Mouse (Mus musculus) CD4-positive, CD25-positive, alpha-beta regulatory T cell, adult 2 months (primary cell): ENCODE data around the gene Mrgpre.

Source experiments
- DNase-seq: peaks from one replicate; pipeline ENCODE4 v3.0.0-alpha.2; 2012; ENCODE audit warnings: low read depth, low spot score

The Mrgpre gene

DNA sequence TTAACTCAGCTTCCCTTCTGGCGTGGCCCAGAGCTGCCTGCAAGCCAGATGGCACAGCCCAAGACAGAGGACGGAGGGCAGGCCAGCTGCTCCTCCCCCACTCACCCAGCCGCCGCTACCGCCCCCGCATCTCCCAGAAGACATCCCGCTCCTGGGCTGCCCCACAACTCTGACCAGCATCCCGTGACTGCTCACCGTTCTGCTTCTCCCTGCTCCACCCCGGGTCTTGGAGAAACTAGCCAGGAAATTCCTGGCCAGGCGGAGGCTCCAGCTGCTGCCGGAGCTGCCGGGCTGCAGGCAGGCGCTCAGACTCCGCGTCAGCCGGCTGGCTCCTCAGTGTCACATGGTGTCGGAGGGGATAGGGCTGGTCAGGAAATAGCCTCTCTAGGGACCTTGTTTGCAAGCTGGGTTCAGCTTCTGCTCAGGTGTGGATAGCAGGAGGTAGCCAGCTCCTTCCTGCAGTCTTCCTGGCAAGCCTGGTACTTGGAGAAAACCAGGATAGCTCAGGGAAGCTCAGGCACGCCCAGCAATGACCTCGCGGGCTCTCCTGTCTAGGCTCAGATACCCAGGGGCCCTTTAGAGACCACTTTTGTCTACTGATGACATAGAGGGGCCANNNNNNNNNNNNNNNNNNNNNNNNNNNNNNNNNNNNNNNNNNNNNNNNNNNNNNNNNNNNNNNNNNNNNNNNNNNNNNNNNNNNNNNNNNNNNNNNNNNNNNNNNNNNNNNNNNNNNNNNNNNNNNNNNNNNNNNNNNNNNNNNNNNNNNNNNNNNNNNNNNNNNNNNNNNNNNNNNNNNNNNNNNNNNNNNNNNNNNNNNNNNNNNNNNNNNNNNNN, at the start of gene Mrgpre:
Gene Mrgpre, minus strand, starts transcription at position 505 of the 834 bp plus-strand sequence.
- peak; percentile 60 for DNase-seq

- no peak for DNase-seq
These were observed 49.4 kb upstream of the Mrgpre start for GRCm38 (mm10) chr7:143833581-143834190.

DNA sequence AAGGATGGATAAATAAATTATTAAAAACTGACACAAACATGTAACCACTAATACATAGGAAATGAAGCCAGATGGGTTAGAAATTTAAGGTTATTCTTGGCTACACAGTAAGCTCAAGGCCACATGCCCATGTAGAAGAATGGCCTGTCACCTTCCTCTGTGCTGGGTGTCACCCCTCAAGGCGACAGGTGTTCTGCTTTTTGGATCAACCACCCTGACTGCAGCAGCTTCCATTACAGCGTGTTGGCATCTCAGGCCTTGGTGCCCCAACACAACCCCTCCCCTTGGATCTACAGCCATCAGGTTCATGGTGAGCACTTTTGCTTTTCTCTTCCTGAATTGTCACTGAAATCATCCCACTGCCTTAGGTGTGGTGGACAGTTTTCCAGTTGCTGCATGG, 48.3 kb upstream of the Mrgpre start:
- DNase-seq = no peak

DNA sequence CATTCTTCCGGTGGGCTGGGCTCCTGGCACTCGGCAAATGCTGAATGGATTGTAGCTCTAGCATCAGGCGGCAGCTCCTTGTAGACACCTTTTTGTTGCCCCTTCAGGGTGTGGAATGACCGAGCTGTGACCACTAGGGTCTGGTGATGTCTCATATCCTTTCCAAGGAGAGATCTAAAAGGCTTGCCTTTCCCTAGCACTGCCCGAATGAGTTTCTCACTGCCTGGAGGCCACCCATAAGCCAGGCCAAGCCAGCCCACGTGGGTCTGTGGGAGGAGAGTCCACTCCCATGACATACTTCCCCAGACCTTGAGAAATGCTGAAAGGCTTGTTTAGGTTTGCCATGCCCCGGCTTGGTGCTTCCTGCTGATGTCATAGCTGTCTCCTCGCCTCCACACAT, 47.9 kb upstream of the Mrgpre start:
- no peak for DNase-seq

GRCm38 (mm10) chr7:143830399-143830798, 46.1 kb upstream of the Mrgpre start:
- no peak for DNase-seq

DNA sequence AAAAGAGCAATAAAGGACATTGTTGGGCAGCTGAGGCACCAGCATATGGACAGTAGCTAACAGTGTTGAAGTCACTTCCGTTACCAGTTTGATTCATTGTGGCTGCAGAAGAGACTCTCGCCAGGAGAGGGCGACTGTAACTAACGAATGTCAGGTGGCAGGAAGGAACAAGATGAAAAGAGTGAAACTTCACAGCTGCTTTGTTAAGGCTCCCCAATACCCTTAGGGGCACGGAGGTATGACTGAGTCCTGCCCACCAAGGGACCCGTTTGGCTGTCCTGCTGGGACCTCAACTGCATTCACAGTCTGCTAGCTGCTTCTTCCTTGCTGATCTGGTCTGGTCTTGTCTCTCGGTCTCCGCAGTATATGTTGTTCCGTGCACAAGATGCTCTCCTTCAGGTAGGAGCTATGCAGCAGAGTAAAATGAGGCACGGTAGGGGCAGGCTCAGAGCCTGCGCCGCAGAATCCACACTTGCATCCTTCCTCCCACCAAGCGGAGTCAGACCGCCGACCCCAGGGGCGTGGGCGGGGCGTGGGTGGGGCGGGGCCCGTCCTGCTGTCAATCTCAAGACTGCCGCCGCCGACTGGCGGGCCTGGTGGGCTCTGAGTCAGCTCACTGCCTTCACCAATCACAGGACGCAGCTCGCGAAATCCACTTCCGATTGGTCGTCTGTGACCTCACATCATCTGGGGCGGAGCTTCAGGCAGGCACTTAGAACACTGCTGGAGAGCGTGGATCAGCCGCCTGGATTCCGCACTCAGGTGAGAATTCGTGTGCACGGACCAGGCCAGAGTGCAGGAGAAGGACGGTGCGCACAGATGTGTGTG, 45.4 kb upstream of the Mrgpre start:
- peak; percentile 98 for DNase-seq

DNA sequence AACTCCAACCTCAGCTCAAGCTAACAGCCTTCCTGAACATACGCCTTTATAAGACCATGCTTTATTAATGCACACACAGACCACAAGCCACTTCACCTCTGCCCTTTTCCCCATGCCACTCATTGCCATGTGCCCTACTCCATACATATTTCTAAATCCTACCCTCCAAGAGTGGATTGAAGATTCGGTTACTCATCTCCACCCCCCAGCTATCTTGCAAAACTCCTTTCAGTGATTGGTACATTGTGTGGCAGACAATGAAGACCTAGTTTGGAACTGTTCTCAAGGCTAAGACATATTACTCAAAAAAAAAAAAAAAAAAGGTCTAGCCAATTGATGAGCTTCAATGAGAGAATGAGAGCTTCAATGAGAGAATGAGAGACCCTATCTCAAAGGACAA, 42.7 kb upstream of the Mrgpre start:
- DNase-seq = no peak

DNA sequence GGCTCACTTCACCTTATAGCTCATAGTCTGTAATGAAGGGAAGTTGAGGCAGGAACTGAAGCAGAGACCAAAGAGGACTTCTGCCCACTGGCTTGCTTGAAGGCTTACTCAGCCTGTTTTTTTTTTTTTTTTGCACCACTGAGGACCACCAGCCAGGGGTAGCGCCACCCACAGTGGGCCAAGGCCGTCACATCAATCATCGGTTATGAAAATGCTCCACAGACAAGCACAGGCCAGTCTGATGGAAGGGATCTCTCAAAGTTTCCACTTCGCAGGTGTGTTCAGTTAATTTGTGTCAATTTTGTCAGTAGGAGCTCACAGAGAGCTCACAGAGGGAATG, 38.9 kb upstream of the Mrgpre start:
- DNase-seq = no peak

DNA sequence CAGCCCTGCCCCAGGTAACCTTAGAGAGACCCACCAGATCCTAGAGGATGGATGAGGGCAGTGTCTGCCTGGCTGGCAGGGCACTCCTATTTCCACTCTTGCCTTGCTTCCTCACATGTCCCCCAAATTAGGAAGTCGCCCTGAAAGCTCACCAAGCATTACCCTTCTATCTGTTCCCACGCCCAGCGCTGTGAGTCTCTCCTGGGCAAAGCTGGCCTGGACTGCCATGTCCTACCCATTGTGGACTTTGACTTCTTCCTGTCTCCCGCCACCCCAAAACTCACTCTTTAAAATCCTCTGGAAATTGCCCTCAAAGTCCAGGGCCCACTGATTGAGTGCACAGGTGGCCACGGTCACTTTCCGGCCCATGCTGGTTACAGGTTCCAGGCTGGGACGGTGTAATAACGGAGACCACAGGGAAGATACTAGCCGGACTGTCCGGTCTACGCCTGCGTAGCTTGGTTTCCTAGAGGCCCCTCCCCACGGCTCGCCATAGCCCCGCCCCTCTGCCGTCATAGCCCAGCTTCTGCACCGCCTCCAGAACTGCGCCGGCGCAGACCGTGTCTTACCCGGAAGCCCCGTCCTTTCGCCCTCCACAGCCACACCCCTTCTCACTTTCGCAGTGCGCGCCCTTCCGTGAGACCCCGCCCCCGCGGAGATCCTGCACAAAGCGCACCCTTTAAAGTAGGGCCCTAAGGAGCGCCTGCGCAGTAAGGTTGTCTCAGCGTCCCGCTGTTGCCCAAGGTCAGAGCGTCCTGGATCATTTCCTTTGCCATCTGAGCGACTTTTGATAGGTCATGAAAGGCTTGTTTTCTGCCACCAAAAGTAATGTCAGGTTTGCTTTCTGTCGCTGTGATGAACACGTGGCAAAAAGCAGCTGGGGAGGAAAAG, 38.3 kb upstream of the Mrgpre start, which contains the start of the genes Nadsyn1 and Dhcr7:
Gene Nadsyn1, minus strand, starts transcription at position 475 of the 891 bp plus-strand sequence.
Gene Dhcr7, plus strand, starts transcription at position 771 of the 891 bp plus-strand sequence.
- peak; percentile 100 for DNase-seq

- DNase-seq = no peak
These were observed 36.9 kb upstream of the Mrgpre start for GRCm38 (mm10) chr7:143821241-143821640.

- no peak for DNase-seq
These were observed 34.9 kb upstream of the Mrgpre start for GRCm38 (mm10) chr7:143819201-143819600.

DNA sequence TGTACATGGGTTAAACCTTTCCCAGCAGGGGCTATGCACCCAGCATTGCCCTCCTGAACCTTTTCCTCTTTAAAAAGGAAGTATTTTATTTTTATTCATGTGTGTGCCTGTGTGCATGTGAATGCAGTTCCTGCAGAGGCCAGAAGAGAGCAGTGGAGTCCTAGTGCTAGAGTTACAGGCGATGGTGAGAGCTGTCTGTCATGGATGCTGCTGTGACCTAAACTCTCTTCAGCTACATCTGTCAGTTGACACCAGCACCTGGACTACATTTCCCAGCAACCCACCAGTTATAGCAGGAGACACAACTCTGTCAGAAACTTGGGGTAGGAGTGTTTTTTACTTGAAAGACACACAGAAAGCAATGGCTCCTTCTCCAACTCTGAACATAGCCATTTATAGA, 24.6 kb upstream of the Mrgpre start:
- peak; percentile 40 for DNase-seq

- DNase-seq = no peak
These were observed 20.9 kb upstream of the Mrgpre start for GRCm38 (mm10) chr7:143805199-143805624.

DNA sequence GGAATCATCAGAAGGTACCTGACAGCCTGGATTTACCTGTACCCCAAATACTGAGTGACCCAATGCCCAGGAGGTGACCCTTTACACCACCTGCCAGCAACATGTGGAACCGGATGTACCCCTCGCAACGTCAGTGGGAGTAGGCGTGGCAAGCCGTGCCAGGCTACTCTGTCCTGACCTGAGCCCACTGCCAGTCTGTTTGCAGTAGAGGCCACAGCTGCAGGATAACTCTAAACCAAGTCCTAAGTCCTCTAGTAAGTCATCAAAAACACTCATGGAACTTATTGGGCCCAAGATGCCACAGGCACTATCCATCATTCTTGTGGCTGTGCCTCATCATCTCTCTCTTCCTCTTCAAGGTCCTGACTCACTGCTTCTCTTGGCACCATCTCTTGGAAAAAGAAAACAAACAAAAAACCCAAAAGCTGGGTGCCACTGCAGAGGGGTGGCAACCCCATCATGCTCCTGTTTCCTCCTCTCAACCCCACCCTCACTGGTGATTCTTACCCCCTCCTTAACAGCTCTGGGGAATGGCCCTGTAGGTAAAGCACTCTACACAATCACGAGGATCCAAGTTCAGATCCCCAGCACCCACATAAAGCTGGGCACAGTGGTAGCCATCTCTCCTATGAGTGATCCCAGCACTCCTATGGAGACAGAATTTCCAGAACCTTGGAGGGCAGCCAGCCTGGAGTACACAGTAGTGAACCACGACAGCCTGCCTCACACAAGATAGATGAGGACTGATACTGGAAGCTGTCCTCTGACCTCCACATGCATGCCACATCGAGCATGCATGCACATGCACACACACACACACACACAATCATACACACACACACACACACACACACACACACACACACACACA, 17.1 kb upstream of the Mrgpre start:
- no peak for DNase-seq

DNA sequence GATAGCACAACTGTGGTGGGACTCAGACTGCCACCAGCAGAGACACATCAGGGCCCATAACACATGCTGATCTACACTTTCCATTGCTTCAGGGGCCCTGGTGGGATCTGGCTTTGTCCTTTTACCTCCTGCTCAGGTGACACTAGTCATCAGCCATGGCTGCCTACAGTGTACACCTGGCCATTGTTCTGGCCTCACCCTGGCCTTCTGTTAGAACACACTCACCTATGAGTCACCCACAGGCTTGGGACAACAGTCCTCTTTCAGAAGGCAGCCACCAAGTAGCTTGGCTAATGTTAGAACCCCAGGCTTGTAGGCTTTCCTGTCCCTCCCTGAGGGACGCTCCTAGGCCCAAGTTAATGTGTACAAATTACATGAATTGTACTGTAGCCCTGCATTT, 16.5 kb upstream of the Mrgpre start:
- DNase-seq = no peak

- no peak for DNase-seq
These were observed 14.5 kb upstream of the Mrgpre start for GRCm38 (mm10) chr7:143798783-143799182.

DNA sequence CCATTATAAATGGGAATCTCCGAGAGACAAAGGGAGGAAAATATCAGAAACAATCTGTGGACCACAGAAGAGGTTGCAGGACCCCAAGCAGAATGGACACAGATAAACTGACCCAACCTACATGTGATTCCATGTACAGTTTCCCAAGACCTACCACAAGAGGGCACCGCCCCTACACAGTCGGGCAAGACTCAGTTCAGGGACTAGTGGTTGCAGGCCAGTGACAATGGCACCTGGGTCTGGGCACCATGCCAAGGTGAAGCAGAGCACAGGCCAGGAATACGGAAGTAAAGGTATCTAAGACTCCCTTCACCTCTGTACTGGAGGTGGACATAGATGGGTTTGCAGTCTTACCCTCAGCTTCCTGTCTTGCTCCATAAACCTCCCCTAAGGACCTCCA, 8.8 kb upstream of the Mrgpre start:
- peak; percentile 68 for DNase-seq

DNA sequence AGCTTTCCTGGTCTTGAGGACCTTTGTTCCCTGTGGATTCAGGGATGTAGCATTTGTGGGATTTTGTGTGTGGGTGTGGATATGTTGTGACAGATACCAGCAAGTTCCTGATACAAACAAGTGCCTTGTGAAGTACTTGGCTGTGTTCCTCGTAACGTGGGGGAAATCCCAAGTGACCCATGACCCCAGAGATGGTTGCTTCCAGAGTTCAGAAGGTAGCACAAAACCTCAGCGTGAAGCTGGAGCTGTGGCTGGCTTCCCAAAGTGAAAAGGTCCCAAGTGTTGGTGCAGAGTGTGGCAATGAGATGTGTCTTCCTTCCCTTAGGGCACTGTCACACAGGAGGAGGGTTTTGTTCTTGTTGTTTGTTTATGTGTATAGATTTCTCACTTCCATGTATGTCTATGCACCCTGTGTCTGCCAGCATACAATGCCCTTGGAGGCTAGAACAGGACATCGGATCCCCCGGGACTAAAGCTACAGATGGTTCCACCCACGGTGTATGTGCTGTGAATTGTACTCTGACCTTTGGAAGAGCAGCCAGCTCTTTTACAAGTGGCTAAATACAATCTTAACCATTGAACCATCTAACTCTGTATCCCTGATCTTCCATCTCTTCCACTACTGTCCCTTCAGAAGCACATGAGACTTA, 8.2 kb upstream of the Mrgpre start:
- no peak for DNase-seq

DNA sequence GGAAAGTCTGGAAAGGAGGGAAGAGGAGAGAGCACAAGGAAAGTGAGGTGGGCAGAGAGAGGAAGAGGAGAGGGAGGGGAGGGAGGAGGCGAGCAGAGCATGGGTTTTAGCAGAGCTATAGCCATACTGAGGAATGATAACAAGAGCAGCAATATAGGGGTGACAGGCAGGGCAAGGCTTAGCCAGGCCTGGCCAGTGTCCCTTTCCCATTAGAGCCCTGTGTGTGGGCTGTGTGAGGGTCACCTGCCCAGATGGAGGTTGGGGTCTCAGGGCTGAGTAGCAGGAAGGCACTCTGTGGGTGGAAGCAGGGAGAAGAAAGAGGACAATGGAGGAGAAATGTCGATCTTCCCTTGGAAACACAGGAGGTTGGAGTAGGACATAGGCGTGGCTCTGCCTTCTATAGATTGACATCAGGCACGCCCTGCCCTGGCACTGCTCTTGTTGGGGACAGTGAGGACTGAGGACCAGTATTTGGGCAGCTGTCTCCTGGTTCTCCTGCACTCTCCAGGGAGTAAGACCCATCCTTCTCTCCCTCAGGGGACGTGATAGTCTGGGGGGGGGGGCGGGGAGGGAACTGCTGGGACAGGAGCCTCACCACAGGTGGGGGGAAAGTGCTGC, 813 bp downstream of the Mrgpre start:
- DNase-seq = no peak
